Mouse (Mus musculus) urinary bladder, postnatal 14 days (tissue): ENCODE data around the gene Dnm1.
A peak's percentile ranks its signal among the peaks of the same experiment; 100 is the strongest.

Experiments
- DNase-seq: peaks from one replicate; pipeline ENCODE4 v3.0.0; 2021; ENCODE audit warnings: low spot score

Dnm1 gene

GRCm38 (mm10) chr2:32275823-32276222, 77.3 kb downstream of the Dnm1 start:
- DNase-seq: no peak

- DNase-seq: no peak
Measured at GRCm38 (mm10) chr2:32260635-32261034, 92.5 kb downstream of the Dnm1 start.

GRCm38 (mm10) chr2:32259657-32260417, 93.3 kb downstream of the Dnm1 start, which contains the start of gene Uck1:
TSS of gene Uck1 (minus strand) at chr2:32260159.
- DNase-seq: peak; percentile 89

- DNase-seq: no peak
Measured at GRCm38 (mm10) chr2:32258887-32259533, 94.1 kb downstream of the Dnm1 start.
